In genomic region chr3:116835770-116836680, GRCm38 (mm10) we compare ENCODE assay signal across 8 mouse cellular contexts. TPM values are rescaled to one million over a fixed set of nuclear protein-coding genes. Genes with fewer than 3 reads are reported as not detected.
DNase-seq lines count a peak whose midpoint lies in the region; ATAC-seq lines count a peak whose summit lies in the region.

No protein-coding gene starts in this region.

- 31% methylated on average over 21 of the region's 21 CpGs for WGBS in forebrain, embryonic 10.5 days
- 20% methylated on average over 21 of the region's 21 CpGs for WGBS in heart, embryonic 16.5 days
- 21% methylated on average over 21 of the region's 21 CpGs for WGBS in liver, embryonic 15.5 days (ENCODE audit: insufficient replicate concordance)
- WGBS in neural tube, embryonic 12.5 days = 22% methylated on average over 21 of the region's 21 CpGs

- no peaks in the 10 kb centered on the region for H3K36me3 ChIP-seq in forebrain, embryonic 10.5 days (replicated peaks)
- H3K36me3 ChIP-seq in heart, embryonic 16.5 days (ENCODE audit: control insufficient read depth, insufficient read depth) = no peaks in the 10 kb centered on the region
- H3K36me3 ChIP-seq in liver, embryonic 15.5 days (replicated peaks) = no peaks in the 10 kb centered on the region
- no peaks in the 10 kb centered on the region for H3K36me3 ChIP-seq in neural tube, embryonic 12.5 days

- peak; percentile 94 for ATAC-seq in CD4-positive, CD25-positive, alpha-beta regulatory T cell, adult 4 months
- ATAC-seq in heart, embryonic 16.5 days (replicated peaks; ENCODE audit: extremely low read depth, insufficient read depth, low FRiP score) = peak; percentile 78
- peak; percentile 66 for ATAC-seq in liver, embryonic 15.5 days (ENCODE audit: insufficient read depth)
- peak; percentile 88 for ATAC-seq in neural tube, embryonic 12.5 days (ENCODE audit: low FRiP score, low read depth)

- H3K9ac ChIP-seq in heart, embryonic 16.5 days (ENCODE audit: low read length) = peak overlapping the region; percentile 73
- 0 out of 2 replicates have a peak overlapping the region, but pooled peaks have one; percentile 3 for H3K9ac ChIP-seq in liver, embryonic 15.5 days
- H3K9ac ChIP-seq in neural tube, embryonic 12.5 days = peak overlapping the region; percentile 56

- peak overlapping the region; percentile 90 for H3K4me2 ChIP-seq in heart, embryonic 16.5 days (ENCODE audit: low read depth, low read length)
- peak overlapping the region; percentile 73 for H3K4me2 ChIP-seq in liver, embryonic 15.5 days
- peak overlapping the region; percentile 69 for H3K4me2 ChIP-seq in neural tube, embryonic 12.5 days (replicated peaks)

- H3K4me1 ChIP-seq in forebrain, embryonic 10.5 days = peaks cover 4% of the 10 kb centered on the region
- H3K4me1 ChIP-seq in heart, embryonic 16.5 days (ENCODE audit: control insufficient read depth, insufficient read depth, low read length) = peaks cover 4% of the 10 kb centered on the region
- peaks cover 10% of the 10 kb centered on the region for H3K4me1 ChIP-seq in liver, embryonic 15.5 days (replicated peaks)
- no peaks in the 10 kb centered on the region for H3K4me1 ChIP-seq in neural tube, embryonic 12.5 days

- no peaks in the 10 kb centered on the region; the same call in 1 of the 2 replicates for H3K27me3 ChIP-seq in forebrain, embryonic 10.5 days (ENCODE audit: poor library complexity, severe bottlenecking)
- H3K27me3 ChIP-seq in heart, embryonic 16.5 days (ENCODE audit: control insufficient read depth, insufficient read depth, low read length) = no peaks in the 10 kb centered on the region
- H3K27me3 ChIP-seq in liver, embryonic 15.5 days = no peaks in the 10 kb centered on the region
- H3K27me3 ChIP-seq in neural tube, embryonic 12.5 days (replicated peaks) = no peaks in the 10 kb centered on the region

- peak; percentile 86 for DNase-seq in c-Kit-negative CD71-positive TER-119-positive erythroid progenitor cells, embryonic 14.5 days (ENCODE audit: low read depth, low spot score)
- peak; percentile 88 for DNase-seq in forebrain, embryonic 10.5 days (ENCODE audit: extremely low spot score, low spot score)
- DNase-seq in kidney, postnatal 36 days = peak; percentile 88 to 94
- DNase-seq in telencephalon, adult 2 months (ENCODE audit: low read depth, low spot score) = peak; percentile 90

- H3K4me3 ChIP-seq in forebrain, embryonic 10.5 days = peak overlapping the region; percentile 46
- H3K4me3 ChIP-seq in heart, embryonic 16.5 days (ENCODE audit: low read length) = peak overlapping the region; percentile 52
- H3K4me3 ChIP-seq in liver, embryonic 15.5 days (replicated peaks) = peak overlapping the region; percentile 42
- peak overlapping the region; percentile 29 for H3K4me3 ChIP-seq in neural tube, embryonic 12.5 days

- peak overlapping the region; percentile 83 for H3K27ac ChIP-seq in forebrain, embryonic 10.5 days
- peak overlapping the region; percentile 59 for H3K27ac ChIP-seq in heart, embryonic 16.5 days (ENCODE audit: low read length)
- no peak overlapping the region for H3K27ac ChIP-seq in liver, embryonic 15.5 days (replicated peaks)
- H3K27ac ChIP-seq in neural tube, embryonic 12.5 days = no peak overlapping the region

- no peaks in the 10 kb centered on the region for H3K9me3 ChIP-seq in forebrain, embryonic 10.5 days
- no peaks in the 10 kb centered on the region for H3K9me3 ChIP-seq in heart, embryonic 16.5 days (replicated peaks; ENCODE audit: control insufficient read depth, low read length)
- H3K9me3 ChIP-seq in liver, embryonic 15.5 days (replicated peaks) = no peaks in the 10 kb centered on the region
- no peaks in the 10 kb centered on the region for H3K9me3 ChIP-seq in neural tube, embryonic 12.5 days

RNA-seq across cellular contexts. Expression of gene Frrs1, which starts 23.2 kb away (rescaled TPM):
- 10 to 100 TPM; 39.8 to 46.7 TPM for polyA plus RNA-seq in CD4-positive, CD25-positive, alpha-beta regulatory T cell, adult 4 months (2017; shearing (Covaris generic))
- 14.7 and 16.3 TPM in 2 replicates for polyA plus RNA-seq in forebrain, embryonic 10.5 days (2016; fragmentation: Nextera tagmentation; extraction: Ambion mirVana)
- polyA plus RNA-seq in heart, embryonic 16.5 days (2015; fragmentation: Nextera tagmentation; extraction: Ambion mirVana) = 13.8 and 21.9 TPM in 2 replicates
- polyA plus RNA-seq in liver, embryonic 15.5 days (2015; fragmentation: Nextera tagmentation; extraction: Ambion mirVana) = 38.0 and 43.0 TPM in 2 replicates
- polyA plus RNA-seq in neural tube, embryonic 12.5 days (2016; fragmentation: Nextera tagmentation; extraction: Ambion mirVana) = 3.7 and 4.0 TPM in 2 replicates

RNA-seq across cellular contexts. Expression of gene Agl, which starts 28.1 kb away (rescaled TPM):
- 1 to 10 TPM; 2.5 to 3.5 TPM for polyA plus RNA-seq in CD4-positive, CD25-positive, alpha-beta regulatory T cell, adult 4 months (2017; shearing (Covaris generic))
- polyA plus RNA-seq in forebrain, embryonic 10.5 days (2016; fragmentation: Nextera tagmentation; extraction: Ambion mirVana) = 9.9 and 11.0 TPM in 2 replicates
- 155 and 157 TPM in 2 replicates for polyA plus RNA-seq in heart, embryonic 16.5 days (2015; fragmentation: Nextera tagmentation; extraction: Ambion mirVana)
- polyA plus RNA-seq in liver, embryonic 15.5 days (2015; fragmentation: Nextera tagmentation; extraction: Ambion mirVana) = 10.3 and 12.1 TPM in 2 replicates
- polyA plus RNA-seq in neural tube, embryonic 12.5 days (2016; fragmentation: Nextera tagmentation; extraction: Ambion mirVana) = 17.7 and 19.0 TPM in 2 replicates

Comparison
In these comparisons a context has a peak if more than half of its experiments do, and no peak if none do; other contexts are left out.
1. H3K27ac ChIP-seq: peak in forebrain, embryonic 10.5 days (single experiment) and heart, embryonic 16.5 days (single experiment); none in liver, embryonic 15.5 days (single experiment) and neural tube, embryonic 12.5 days (single experiment).
2. H3K9ac ChIP-seq: peak in every context shown above with its lines; median percentile 73 in heart, embryonic 16.5 days; 56 in neural tube, embryonic 12.5 days; 3 in liver, embryonic 15.5 days.
3. Peak in every context shown above with its lines, with median percentiles within 50 percentile points of each other: ATAC-seq, DNase-seq, H3K4me3 ChIP-seq and H3K4me2 ChIP-seq.